Mouse (Mus musculus): ENCODE data around the gene Klrb1c. TPM values are rescaled to one million over a fixed set of nuclear protein-coding genes. Genes with fewer than 3 reads are reported as not detected.
"Not testable (repeated sequence)": the region's sequence is repeated elsewhere in the genome, so short reads cannot be mapped to it uniquely, and the experiment has no call there.

Klrb1c gene
- total and polyA plus RNA-seq, 3 experiments: 0.08 to 0.31 (median 0.23) TPM

DNA sequence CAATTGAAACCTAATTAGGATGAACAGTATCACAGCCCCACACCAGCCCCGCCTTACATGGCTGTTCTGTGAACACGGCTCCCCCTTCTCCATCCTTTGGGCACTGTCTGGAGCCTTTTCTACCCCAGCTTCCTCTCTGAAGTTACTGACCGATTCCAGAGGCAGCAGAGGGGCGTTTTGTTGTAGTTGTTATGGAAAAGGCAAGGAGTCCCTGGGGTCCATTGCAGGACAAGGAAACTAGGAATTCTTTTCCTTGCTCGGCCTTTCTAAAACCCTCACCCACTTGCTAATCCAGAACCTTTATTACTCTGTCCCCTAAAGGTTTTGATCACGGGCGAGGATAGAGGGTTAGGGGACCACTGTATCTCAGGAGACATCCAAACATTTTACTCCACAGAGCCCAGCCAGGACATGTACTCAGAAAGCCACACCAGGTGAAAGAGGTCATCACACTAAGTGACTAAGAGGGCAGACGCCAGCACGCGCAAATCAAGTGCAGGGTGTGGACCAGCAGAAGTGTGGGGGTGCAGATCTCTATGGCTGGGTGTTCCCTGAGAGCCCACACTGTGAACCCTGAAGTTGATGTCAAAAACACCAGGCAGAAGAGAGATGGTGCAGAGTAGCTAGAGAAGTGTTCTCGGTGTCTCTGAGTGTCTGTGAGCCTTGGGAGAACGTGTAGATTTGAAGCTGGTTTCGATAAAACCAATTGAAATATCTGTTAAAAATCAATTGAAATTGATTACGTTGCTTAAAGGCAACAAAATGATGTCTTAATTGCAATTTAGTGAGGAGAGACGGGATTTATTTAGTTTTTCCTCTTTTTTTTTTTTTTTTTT lies 9.1 kb upstream of the Klrb1c start:
- DNase-seq: no peak

DNA sequence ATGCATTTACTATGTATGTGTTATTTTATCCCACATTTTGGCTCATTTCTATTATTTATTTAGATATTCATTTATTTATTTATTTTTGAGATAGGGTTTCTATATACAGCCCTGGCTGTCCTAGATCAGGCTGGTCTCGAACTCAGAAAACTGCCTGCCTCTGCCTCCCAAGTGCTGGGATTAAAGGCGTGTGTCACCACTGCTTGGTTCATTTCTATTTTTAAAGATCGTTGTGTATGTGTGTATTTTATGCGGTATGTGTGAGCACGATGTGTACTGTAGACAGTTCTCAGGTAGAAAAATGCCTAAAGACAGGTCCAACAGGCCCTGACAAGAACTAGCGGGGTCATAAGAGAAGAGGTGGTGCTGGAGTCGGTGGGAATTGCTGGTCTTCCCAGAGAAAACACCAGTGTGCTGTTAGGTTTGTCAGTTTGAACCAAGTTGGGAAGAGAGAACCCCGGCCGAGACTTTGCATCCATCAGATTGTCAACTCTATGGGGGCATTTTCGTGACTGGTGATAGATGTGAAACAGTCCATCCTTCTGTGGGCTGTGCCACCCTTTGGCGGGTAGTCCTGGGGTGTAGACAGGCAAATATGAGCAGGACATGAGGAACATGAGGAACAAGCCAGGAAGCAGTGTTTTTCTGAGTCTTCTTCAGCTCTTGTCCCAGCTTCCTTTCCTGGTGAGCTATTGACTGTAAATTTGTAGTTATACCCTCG lies 8.3 kb upstream of the Klrb1c start:
- no peak for DNase-seq

DNA sequence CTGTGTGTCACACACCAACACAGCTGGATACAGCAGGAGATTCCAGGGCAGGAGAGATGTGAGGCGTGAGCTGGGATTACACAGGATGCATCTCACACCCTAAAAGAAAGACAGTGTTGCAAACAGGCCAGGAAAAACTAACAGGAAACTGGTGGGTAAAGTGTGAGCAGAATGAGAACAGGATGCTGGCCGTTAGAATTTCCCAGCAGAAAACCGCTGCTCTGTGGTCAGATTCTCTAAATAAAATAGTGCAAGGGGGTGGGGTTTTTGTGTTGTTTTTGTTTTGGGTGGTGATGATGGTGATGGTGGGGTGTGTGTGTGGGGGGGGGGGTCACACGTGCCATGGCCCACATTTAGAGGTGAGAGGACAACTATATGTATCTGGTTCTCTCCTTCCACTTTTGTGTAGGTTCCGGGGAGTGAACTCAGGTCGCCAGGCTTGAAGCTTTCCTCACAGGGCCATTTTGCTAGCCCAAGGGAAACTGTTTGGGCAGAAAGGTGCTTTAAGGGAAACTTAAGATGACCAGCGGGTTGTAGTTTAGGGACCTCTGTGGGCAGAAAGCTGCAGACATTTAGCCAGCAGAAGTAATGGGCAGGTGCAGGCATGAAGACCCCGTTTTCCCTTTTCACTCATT lies 7.4 kb upstream of the Klrb1c start:
- no peak for DNase-seq

DNA sequence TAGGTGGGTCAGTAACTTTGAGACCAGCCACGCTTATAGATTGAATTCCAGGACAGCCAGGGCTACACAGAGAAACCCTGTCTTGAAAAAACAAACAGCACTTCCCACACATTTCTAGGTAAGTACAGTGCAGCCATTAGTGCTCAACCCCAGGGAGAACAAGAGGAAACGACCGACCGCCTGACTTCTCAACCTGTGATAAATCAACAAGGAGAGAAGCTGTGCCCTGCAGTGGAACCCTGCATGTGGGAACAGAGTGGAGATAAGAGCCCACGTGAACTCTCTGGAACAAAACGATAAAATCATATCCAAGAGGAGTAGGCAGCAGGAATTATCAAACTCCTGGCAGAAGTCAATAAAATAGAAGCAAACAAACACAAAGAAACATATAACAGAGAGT lies 4.7 kb upstream of the Klrb1c start:
- no peak for DNase-seq

DNA sequence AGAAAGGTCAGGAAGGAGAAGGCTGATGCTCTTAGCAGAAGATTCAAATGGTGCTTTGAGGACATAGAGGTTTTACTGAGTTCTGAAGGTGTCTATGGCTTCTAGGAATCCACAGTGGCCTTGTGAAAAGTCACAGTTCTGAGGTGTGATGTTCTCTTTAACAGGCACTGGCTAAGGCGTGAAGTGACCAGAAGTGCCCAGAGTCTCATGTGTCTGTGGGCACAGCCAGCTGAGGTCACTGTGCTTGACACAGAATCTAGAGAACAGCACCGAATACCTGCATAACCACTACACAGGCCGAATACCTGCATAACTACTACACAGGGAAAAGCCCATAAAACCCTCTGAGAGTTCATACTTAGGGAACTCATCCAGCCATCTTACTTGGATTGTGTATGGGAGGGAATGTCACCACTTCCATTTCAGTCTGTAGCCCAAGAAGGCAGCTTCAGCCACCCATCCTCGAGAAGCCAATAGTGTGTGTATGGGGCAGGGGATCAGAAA lies 1.5 kb upstream of the Klrb1c start:
- DNase-seq: not testable (repeated sequence)

DNA sequence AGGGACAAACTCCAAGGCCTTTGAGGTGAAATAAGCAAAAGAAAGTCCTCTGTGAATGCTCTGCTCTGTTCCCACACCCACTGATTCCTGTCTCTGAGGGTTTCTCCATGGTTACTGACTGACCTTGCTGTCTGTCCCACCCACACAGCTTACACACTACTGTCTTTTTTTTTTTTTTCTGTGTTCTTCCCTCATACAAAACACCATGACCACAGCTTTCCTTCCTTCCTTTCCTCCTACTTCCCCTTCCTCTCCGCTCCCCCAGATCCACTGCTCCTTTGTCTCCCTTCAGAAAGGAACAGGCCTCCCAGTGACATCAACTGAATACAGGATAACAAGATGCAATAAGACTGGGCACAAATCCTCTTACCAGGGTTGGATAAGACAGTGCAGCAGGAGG lies 498 bp downstream of the Klrb1c start:
- no peak for DNase-seq

DNA sequence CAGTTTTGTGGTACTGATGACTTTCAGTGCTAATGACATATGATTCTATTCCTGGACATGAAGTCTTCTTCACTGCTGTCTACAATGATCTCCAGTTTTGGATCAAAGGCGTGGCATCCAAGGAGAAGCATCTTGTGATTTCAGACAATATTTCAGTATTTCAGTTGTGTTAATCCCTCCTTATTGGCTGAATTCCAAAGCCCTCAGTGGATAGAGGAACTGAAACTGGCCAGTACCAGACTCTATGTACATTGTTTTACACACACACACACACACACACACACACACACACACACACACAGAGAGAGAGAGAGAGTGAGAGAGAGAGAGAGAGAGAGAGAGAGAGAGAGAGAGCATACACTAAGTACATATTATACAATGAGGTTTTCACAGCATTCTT lies 2.6 kb downstream of the Klrb1c start:
- not testable (repeated sequence) for DNase-seq

DNA sequence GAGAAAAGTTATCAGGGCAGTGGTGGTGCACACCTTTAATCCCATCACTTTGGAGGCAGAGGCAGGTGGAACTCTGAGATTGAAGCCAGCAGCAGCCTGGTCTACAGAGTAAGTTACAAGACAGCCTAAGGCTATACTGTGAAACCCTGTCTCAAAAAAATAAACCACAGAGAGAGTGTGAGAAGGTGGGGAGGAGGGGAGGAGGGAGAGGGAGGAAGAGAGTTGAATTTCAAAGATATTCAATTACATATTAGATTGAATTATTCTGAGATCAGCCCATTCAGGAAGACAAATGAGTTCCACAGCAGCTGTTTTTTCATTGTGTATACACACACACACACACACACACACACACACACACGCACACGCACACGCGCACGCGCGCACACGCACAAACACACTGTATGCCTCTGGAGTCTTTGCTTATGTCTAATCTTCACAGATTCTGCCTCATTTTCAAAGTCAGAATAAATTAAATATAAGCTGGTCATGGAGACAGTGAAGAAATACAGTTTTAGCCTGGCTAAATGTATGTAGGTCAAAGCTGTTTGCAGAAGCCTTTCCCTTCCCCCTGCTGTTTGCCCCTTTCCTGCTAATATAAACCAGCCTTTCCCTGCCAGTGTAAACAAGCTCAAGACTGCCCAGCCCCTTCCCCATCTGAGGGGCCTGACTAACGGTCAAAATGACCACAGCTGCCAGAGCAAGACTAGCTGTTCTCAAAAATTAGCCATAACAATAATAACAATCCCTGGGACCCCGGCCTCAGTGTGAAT lies 19.3 kb downstream of the Klrb1c start:
- DNase-seq: no peak

DNA sequence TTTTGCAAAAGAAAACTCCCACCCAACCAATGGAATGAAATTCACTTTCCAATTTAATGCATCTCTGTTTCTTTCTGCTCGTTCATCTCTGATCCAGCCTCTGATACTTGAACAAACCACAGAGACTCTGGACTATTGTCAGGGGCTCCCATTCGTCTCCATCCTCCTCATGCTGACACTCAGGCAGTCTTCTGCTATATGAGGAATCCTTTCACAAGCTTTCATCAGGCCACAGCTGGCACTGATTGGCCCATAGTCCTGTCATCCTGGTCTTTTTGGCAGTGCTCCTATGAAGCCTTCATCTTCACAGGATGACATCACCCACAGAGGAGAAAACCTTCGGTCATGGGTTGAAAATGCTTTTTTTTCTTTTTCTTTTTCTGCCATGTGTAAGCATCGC lies 21.0 kb downstream of the Klrb1c start:
- DNase-seq: no peak

DNA sequence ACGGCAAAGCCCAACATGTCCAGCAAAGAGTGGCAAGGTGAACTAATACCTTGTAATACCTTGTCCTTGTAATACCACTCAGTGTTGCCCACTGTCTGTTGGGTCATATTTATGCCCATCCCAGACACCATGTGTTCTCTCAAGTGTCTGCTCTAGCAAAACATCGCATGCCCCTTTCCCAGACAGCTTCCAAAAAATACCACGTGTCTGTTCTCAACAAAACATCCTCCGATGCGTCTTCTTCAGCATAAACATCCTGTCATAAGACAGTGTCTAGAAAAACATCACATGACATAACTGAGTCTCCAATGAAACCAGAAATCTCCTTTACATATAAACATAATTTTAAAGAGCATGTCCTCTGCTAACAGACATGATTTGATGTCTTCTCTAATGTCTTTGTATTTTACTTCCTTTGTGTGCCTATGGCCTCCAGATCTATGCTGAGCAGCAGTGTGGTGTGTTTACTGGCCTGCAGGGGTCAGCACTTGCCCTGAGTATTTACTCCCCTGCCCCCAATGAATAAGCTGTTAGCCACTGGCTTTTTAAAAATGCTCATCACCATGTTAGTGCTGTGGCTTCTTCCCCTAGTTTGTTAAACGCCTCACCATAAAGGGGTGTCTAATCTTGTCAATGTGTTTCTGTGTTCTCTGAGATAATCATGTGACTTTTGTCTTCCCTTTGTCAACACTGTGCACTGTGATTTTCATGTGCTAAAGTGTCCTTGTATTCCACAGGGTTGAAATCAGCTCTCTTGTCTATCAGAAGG lies 22.3 kb downstream of the Klrb1c start:
- peak; percentile 36 for DNase-seq

DNA sequence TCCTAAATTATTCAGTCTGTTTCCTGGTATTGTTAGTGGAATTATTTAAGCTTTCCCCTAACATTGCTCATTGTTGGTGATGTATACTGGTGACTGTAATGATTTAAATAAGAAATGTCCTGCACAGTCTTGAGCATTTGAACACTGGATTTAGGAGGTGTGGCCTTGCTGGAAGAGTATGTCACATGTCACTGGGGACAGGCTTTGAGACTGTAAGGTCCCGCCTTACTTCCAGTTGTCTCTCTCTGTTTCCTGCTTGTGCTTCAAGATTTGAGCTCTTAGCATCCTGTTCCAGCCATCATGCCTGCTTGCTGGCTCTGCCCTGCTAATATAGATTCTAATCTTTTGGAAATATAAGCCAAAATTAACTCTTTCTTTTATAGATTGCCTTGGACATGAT lies 23.8 kb downstream of the Klrb1c start:
- DNase-seq: no peak

DNA sequence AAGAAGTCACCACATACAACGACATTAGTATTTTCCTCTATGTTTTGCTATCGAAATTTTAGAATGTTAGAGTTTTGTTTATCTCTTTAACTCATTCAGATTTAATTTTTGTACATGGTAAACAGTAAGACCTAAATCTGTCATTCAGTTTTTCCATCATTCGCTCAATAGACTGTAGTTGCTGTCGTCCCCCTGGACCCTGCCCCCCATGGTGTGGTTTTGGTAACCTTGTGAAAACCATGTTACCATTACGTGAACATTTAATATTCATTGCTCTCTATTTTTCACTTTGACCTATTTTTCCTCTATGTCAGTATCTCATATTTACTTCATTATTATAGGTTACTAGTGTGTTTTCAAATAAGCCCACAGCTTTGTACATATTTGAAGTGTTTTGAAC lies 24.4 kb downstream of the Klrb1c start:
- no peak for DNase-seq

DNA sequence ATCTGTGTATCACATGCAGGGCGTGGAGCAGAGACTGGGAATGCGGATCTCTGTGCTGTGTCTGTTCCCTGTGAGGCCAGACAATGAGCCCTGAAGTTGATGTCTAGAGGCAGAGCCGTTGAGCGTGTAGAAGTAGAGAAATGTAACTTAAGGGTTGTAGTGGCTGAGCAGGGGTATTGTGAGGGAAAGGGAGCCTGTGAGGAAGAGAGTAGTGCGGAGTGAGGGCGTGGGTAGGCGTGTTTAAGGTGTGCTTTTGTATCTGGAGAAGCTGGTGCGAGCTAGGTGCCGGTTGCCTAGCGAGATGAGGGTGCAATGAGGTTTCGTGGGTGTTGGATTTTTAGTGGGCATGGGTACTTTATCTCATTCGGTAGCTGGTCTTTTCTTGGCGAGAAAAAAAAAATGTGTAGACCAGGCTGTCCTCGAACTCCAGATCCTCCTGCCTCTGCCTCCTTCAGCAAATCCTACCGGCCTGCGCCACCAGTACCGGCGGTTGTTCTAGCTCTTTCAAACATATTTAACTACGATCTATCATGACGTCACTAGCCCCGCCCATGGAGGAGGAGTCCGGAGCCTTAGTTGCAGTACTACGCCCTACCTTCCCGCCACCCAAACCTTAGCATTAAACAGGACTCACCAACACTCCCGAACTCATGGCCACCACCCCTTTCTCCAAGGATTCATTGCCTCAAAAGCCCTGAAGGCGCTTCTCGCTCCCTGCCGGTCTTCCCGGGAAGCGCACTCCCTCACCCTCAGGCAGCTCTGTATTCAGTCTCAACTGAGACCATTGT lies 25.1 kb downstream of the Klrb1c start:
- peak; percentile 97 for DNase-seq

DNA sequence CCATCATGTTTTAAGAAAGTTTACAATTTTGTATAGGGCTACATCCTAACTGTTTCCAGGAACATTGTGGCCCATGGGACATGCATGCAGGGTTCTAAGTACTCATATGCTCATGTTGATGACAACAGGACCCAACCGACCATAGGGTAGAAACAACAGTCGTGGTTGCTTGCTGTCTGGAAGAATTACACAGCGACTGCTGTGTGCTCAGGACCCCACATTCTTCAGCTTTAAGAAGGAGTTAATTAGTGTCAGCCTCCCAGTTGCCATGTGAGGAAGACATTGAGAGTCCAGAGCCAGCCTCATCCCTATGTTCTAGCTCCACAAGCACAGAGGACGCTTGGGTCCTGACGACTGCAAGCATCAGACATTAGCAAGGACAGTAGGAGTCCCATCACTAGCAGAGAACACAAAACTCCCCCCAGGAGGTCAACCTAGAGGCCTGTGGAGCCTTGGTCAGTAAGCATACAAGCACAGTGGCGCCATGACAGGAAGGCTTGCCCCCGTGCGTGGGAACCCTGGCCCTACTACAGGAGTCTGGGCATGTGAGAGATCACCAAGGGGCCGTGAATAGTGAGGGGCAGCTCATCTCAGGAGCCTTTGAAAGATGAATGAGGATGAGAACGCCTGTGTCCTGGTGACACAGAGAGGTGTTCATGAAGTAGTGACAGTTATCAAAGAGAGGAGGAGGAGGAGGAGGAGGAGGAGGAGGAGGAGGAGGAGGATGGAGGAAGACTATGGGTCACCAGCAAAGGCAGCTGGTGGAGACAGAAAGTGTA lies 25.9 kb downstream of the Klrb1c start:
- not testable (repeated sequence) for DNase-seq

DNA sequence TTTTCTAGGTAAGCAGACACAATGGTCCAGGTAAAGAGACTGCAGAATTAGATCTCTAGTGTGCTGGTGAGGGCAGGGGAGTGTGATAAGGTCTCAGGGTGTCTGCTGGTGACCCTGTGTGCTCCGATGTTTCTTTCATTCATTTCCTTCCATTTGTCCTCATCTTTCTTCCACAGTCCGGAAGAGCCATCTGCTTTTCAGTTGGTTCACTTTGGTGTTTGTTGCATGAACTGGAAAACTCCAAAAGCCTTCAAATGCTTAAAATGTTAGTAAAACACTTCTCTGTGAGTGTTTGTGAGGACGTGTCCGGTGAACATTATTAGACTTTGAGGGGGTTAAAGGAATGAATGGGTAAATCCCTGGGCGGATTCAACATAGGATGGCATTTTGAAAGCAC lies 27.9 kb downstream of the Klrb1c start:
- DNase-seq: no peak

DNA sequence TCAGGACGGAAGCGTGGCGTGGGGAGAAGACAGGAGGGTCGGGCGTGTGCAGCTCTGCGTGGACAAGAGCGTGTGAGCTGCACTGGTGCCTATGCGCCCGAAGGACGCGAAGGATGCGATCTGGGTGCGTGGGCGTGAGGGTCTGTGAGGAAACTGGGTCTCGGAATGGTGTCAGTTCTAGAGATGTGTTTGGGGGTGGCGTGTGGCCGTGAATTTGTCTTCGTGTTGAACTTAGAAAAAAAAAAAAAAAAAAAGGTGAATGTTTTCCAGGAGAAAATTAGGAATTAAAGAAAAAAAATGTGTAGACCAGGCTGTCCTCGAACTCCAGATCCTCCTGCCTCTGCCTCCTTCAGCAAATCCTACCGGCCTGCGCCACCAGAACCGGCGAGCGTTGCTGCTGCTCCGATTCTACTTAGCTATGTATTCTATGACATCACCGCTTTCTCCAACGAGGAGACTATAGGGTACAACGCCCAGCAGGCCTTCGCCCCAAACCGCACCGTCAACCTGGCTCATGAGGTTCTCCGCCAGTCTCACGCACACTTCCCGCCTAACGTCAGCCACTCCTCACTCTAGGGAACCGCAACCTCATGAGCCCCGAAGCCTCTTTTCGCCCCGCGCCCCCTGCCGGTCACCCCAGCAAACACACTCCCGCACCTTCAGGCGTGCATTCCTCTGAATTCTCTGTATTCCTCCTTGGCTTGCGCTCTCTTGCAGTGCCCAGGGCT lies 28.4 kb downstream of the Klrb1c start:
- peak; percentile 88 for DNase-seq

DNA sequence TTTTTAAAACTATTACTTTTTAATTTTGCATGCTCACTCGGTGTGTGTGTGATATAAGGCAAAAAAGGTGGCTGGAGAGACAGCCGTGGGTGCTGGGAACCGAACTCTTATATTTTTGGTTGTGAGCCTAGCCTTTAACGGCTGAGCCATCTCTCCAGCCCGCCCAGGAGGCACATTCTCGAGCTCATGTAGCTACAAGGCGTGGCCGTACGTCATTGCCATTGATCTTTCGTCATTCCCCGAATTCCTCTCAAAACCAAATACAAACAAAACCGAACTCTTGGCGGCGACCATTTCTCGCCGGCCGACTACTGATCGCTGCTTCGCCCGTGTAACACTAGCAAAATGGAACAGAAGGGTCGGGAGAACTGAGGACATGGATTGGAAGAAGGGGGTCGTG lies 29.0 kb downstream of the Klrb1c start:
- DNase-seq: peak; percentile 93

DNA sequence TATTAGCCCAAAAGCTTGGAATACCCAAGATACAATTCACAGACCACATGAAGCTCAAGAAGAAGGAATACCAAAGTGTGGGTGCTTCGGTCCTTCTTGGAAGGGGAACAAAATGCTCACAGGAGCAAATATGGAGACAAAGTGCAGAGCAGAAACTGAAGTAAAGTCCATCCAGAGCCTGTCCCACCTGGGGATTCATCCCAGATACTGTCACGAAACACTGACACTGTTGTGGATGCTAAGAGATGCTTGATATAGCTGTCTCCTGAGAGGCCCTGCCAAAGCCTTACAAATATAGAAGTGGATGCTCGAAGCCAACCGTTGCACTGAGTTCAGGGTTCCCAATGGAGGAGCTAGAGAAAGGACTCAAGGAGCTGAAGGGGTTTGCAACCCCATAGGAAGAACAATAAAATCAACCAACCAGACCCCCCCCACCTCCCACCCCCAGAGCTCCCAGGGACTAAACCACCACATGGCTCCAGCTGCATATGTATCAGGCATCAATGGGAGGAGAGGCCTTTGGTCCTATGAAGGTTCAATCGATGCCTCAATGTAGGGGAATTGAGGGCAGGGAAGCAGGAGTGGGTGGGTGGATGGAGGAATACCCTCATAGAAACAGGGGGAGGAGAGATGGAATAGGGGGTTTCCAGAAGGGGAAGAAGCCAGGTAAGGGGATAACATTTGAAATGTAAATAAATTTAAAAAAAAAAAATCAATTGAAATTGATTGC lies 29.6 kb downstream of the Klrb1c start:
- DNase-seq: no peak
